Mouse (Mus musculus) kidney, embryonic 16.5 days (tissue): ENCODE results near the gene Fbxw7. TPM values are rescaled to one million over a fixed set of nuclear protein-coding genes. Genes with fewer than 3 reads are reported as not detected.

ENCODE experiments used
- ATAC-seq: fragments of 200-750 bp; cut with Nextera tagmentation; 2 replicates; pipeline ENCODE4 v1.8.0; 2017; ENCODE audit warnings: moderate TSS enrichment; ENCODE audit not compliant: low FRiP score, low TSS enrichment
- H3K27ac ChIP-seq: fragments of 300-500 bp; sonication (generic); 2 replicates; pipeline ENCODE4 v1.5.1; 2014; ENCODE audit warnings: low read length
- H3K27me3 ChIP-seq: fragments of 300-500 bp; sonication (generic); 2 replicates; pipeline ENCODE4 v1.6.1; 2014; ENCODE audit warnings: low read length, control low read depth, mixed read lengths; ENCODE audit not compliant: insufficient read depth
- H3K36me3 ChIP-seq: fragments of 300-500 bp; sonication (generic); 2 replicates; pipeline ENCODE4 v1.6.1; 2014; ENCODE audit warnings: low read length, control low read depth, mixed read lengths; ENCODE audit not compliant: insufficient read depth
- H3K4me1 ChIP-seq: fragments of 300-500 bp; sonication (generic); 2 replicates; pipeline ENCODE4 v1.6.1; 2014; ENCODE audit warnings: low read length, control low read depth, mixed read lengths; ENCODE audit not compliant: insufficient read depth
- H3K4me2 ChIP-seq: fragments of 300-500 bp; sonication (generic); replicated peaks from 2 replicates; pipeline ENCODE4 v1.6.1; 2014; ENCODE audit warnings: low read depth, low read length
- H3K4me3 ChIP-seq: fragments of 300-500 bp; sonication (generic); 2 replicates; pipeline ENCODE4 v1.5.1; 2014; ENCODE audit warnings: mild to moderate bottlenecking, low read length
- H3K9ac ChIP-seq: fragments of 300-500 bp; sonication (generic); replicated peaks from 2 replicates; pipeline ENCODE4 v1.6.1; 2014; ENCODE audit warnings: low read length
- H3K9me3 ChIP-seq: fragments of 300-500 bp; sonication (generic); 2 replicates; pipeline ENCODE4 v1.6.1; 2016; ENCODE audit warnings: low read length, control low read depth
- WGBS: fragments of 180-500 bp; shearing (Covaris S2); extraction: QIAGEN DNeasy Blood & Tissue Kit; methylation state at CpG from one replicate; pipeline ENCODE4 v1.1.7; 2014; 5-methylcytosine and 5-hydroxymethylcytosine counted together
- polyA plus RNA-seq: library from polyadenylated mRNA; unstranded; fragments of >200 nt; fragmentation: Nextera tagmentation; extraction: Ambion mirVana; gene quantifications from 2 replicates; pipeline ENCODE4 v1.2.1, GENCODE M21; 2015

Fbxw7 gene
- polyA plus RNA-seq, 1 experiment from 2014 or later = 8.7 TPM

GRCm38 (mm10) chr3:84917903-84918679 is 103.0 kb downstream of the Fbxw7 start:
- no peak overlapping the region for H3K4me2 ChIP-seq
- no peaks in the 10 kb centered on the region for H3K4me1 ChIP-seq
- 82% methylated on average over 9 of the region's 9 CpGs for WGBS
- no peak overlapping the region for H3K27ac ChIP-seq
- no peaks in the 10 kb centered on the region for H3K27me3 ChIP-seq
- no peak for ATAC-seq
- no peaks in the 10 kb centered on the region for H3K9me3 ChIP-seq
- no peak overlapping the region for H3K9ac ChIP-seq
- no peak overlapping the region for H3K4me3 ChIP-seq
- H3K36me3 ChIP-seq = no peaks in the 10 kb centered on the region

GRCm38 (mm10) chr3:84921704-84922420 is 106.8 kb downstream of the Fbxw7 start:
- Histone ChIP-seq H3K9me3 (no peaks in the 10 kb centered on the region), H3K4me1 (no peaks in the 10 kb centered on the region), H3K36me3 (no peaks in the 10 kb centered on the region), H3K9ac (no peak overlapping the region), H3K27ac (no peak overlapping the region), H3K4me2 (no peak overlapping the region), H3K4me3 (no peak overlapping the region), H3K27me3 (no peaks in the 10 kb centered on the region)
- ATAC-seq = no peak
- 73% methylated on average over 6 of the region's 6 CpGs for WGBS

- Histone ChIP-seq H3K9ac (no peak overlapping the region), H3K36me3 (no peaks in the 10 kb centered on the region), H3K9me3 (no peaks in the 10 kb centered on the region), H3K27me3 (no peaks in the 10 kb centered on the region), H3K4me2 (no peak overlapping the region), H3K27ac (no peak overlapping the region), H3K4me3 (no peak overlapping the region), H3K4me1 (no peaks in the 10 kb centered on the region)
- ATAC-seq = no peak
- 88% methylated on average over 1 of the region's 1 CpGs for WGBS
These were observed 108.2 kb downstream of the Fbxw7 start for GRCm38 (mm10) chr3:84923256-84923655.

GRCm38 (mm10) chr3:84923670-84924069 is 108.6 kb downstream of the Fbxw7 start:
- 83% methylated on average over 1 of the region's 1 CpGs for WGBS
- ATAC-seq = no peak

GRCm38 (mm10) chr3:84925229-84925628 is 110.2 kb downstream of the Fbxw7 start:
- ATAC-seq = no peak
- WGBS = 82% methylated on average over 4 of the region's 4 CpGs

More at GRCm38 (mm10) chr3:84923670-84924069, 108.6 kb downstream of the Fbxw7 start:
- H3K4me2 ChIP-seq = no peak overlapping the region
- no peaks in the 10 kb centered on the region for H3K9me3 ChIP-seq
- H3K9ac ChIP-seq = no peak overlapping the region
- no peaks in the 10 kb centered on the region for H3K36me3 ChIP-seq
- H3K4me3 ChIP-seq = no peak overlapping the region
- H3K4me1 ChIP-seq = no peaks in the 10 kb centered on the region
- no peaks in the 10 kb centered on the region for H3K27me3 ChIP-seq
- no peak overlapping the region for H3K27ac ChIP-seq

GRCm38 (mm10) chr3:84926140-84926539 is 111.1 kb downstream of the Fbxw7 start:
- no peak overlapping the region for H3K9ac ChIP-seq
- no peaks in the 10 kb centered on the region for H3K9me3 ChIP-seq
- H3K4me2 ChIP-seq = no peak overlapping the region
- no peak overlapping the region for H3K4me3 ChIP-seq
- H3K36me3 ChIP-seq = no peaks in the 10 kb centered on the region
- no peak for ATAC-seq
- no peak overlapping the region for H3K27ac ChIP-seq
- H3K4me1 ChIP-seq = no peaks in the 10 kb centered on the region
- H3K27me3 ChIP-seq = no peaks in the 10 kb centered on the region
- 80% methylated on average over 5 of the region's 5 CpGs for WGBS

More at GRCm38 (mm10) chr3:84925229-84925628, 110.2 kb downstream of the Fbxw7 start:
- no peaks in the 10 kb centered on the region for H3K9me3 ChIP-seq
- H3K27ac ChIP-seq = no peak overlapping the region
- H3K4me2 ChIP-seq = no peak overlapping the region
- no peaks in the 10 kb centered on the region for H3K36me3 ChIP-seq
- H3K4me1 ChIP-seq = no peaks in the 10 kb centered on the region
- H3K9ac ChIP-seq = no peak overlapping the region
- H3K27me3 ChIP-seq = no peaks in the 10 kb centered on the region
- H3K4me3 ChIP-seq = no peak overlapping the region

GRCm38 (mm10) chr3:84927168-84927794 is 112.2 kb downstream of the Fbxw7 start:
- no peak for ATAC-seq
- 75% methylated on average over 8 of the region's 8 CpGs for WGBS
- Histone ChIP-seq H3K4me1 (no peaks in the 10 kb centered on the region), H3K27ac (no peak overlapping the region), H3K9ac (no peak overlapping the region), H3K36me3 (no peaks in the 10 kb centered on the region), H3K4me2 (no peak overlapping the region), H3K9me3 (no peaks in the 10 kb centered on the region), H3K27me3 (no peaks in the 10 kb centered on the region), H3K4me3 (no peak overlapping the region)

GRCm38 (mm10) chr3:84927901-84928300 is 112.8 kb downstream of the Fbxw7 start:
- H3K9me3 ChIP-seq = no peaks in the 10 kb centered on the region
- H3K27me3 ChIP-seq = no peaks in the 10 kb centered on the region
- no peaks in the 10 kb centered on the region for H3K36me3 ChIP-seq
- H3K4me2 ChIP-seq = no peak overlapping the region
- WGBS = 87% methylated on average over 2 of the region's 2 CpGs
- H3K4me1 ChIP-seq = no peaks in the 10 kb centered on the region
- no peak overlapping the region for H3K27ac ChIP-seq
- no peak overlapping the region for H3K9ac ChIP-seq
- no peak overlapping the region for H3K4me3 ChIP-seq
- ATAC-seq = no peak

- Histone ChIP-seq H3K4me2 (no peak overlapping the region), H3K4me3 (no peak overlapping the region), H3K4me1 (no peaks in the 10 kb centered on the region), H3K27me3 (no peaks in the 10 kb centered on the region), H3K36me3 (no peaks in the 10 kb centered on the region), H3K9ac (no peak overlapping the region), H3K27ac (no peak overlapping the region), H3K9me3 (no peaks in the 10 kb centered on the region)
- WGBS = 90% methylated on average over 3 of the region's 3 CpGs
- no peak for ATAC-seq
These were observed 114.1 kb downstream of the Fbxw7 start for GRCm38 (mm10) chr3:84929171-84929570.

- WGBS = 93% methylated on average over 3 of the region's 3 CpGs
- ATAC-seq = no peak
- H3K4me2 ChIP-seq = no peak overlapping the region
These were observed 115.6 kb downstream of the Fbxw7 start for GRCm38 (mm10) chr3:84930683-84931082.

More at GRCm38 (mm10) chr3:84930683-84931082, 115.6 kb downstream of the Fbxw7 start:
- Histone ChIP-seq H3K4me1 (no peaks in the 10 kb centered on the region), H3K4me3 (no peak overlapping the region), H3K27me3 (no peaks in the 10 kb centered on the region), H3K9ac (no peak overlapping the region), H3K27ac (no peak overlapping the region), H3K9me3 (no peaks in the 10 kb centered on the region), H3K36me3 (no peaks in the 10 kb centered on the region)
